Mouse (Mus musculus) lung, embryonic 15.5 days (tissue): ENCODE data around the gene Plod2. TPM values are rescaled to one million over a fixed set of nuclear protein-coding genes. Genes with fewer than 3 reads are reported as not detected.
A peak's percentile ranks its signal among the peaks of the same experiment; 100 is the strongest.

Experiments
- ATAC-seq: fragments of 200-750 bp; cut with Nextera tagmentation; 2 replicates; pipeline ENCODE4 v1.8.0; 2017; ENCODE audit warnings: moderate number of reproducible peaks, borderline replicate concordance; ENCODE audit not compliant: low FRiP score, low TSS enrichment; ENCODE audit errors: extremely low read depth
- H3K27ac ChIP-seq: fragments of 300-500 bp; sonication (generic); 2 replicates; pipeline ENCODE4 v1.5.1; 2015; ENCODE audit warnings: moderate library complexity, mild to moderate bottlenecking, inconsistent platforms
- H3K27me3 ChIP-seq: fragments of 300-500 bp; sonication (generic); 2 replicates; pipeline ENCODE4 v1.6.1; 2015; ENCODE audit warnings: inconsistent platforms
- H3K36me3 ChIP-seq: fragments of 300-500 bp; sonication (generic); 2 replicates; pipeline ENCODE4 v1.6.1; 2015; ENCODE audit warnings: inconsistent platforms
- H3K4me1 ChIP-seq: fragments of 300-500 bp; sonication (generic); 2 replicates; pipeline ENCODE4 v1.6.1; 2015; ENCODE audit warnings: inconsistent platforms
- H3K4me2 ChIP-seq: fragments of 300-500 bp; sonication (generic); 2 replicates; pipeline ENCODE4 v1.6.1; 2015; ENCODE audit warnings: inconsistent platforms, mild to moderate bottlenecking, moderate library complexity
- H3K4me3 ChIP-seq: fragments of 300-500 bp; sonication (generic); 2 replicates; pipeline ENCODE4 v1.5.1; 2015; ENCODE audit warnings: mild to moderate bottlenecking, inconsistent platforms
- H3K9ac ChIP-seq: fragments of 300-500 bp; sonication (generic); 2 replicates; pipeline ENCODE4 v1.6.1; 2015; ENCODE audit warnings: inconsistent platforms
- H3K9me3 ChIP-seq: fragments of 300-500 bp; sonication (generic); 2 replicates; pipeline ENCODE4 v1.6.1; 2016; ENCODE audit warnings: inconsistent platforms
- WGBS: fragments of 180-500 bp; shearing (Covaris S2); methylation state at CpG from one replicate; pipeline ENCODE4 v1.1.7; 2015; 5-methylcytosine and 5-hydroxymethylcytosine counted together
- polyA plus RNA-seq: library from polyadenylated mRNA; unstranded; fragments of >200 nt; fragmentation: Nextera tagmentation; extraction: Ambion mirVana; gene quantifications from 2 replicates; pipeline ENCODE4 v1.2.1, GENCODE M21; 2015

The Plod2 gene
- polyA plus RNA-seq, 1 experiment from 2014 or later, result 48.4 TPM

DNA sequence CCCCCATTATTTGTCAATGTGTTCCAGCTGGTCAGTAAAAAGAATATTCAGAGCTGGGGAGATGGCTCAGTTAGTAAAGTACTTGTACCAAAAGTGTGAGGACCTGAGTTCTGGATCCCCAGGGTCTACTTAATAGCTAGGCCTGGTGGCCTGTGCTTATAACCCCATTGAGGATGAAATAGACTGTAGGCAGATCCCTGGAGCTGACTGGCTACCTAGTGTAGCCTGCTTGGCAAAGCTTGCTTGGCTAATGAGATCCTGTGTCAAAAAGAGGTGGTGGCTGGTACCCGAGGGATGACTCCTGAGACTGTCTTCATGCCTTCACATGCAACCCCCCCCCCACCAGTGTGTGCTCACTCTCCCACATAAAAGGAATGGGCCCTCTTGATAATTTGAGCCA lies 2.1 kb downstream of the Plod2 start:
- no peaks in the 10 kb centered on the region for H3K27me3 ChIP-seq
- no peak overlapping the region for H3K27ac ChIP-seq
- peak overlapping the region; percentile 76 for H3K4me2 ChIP-seq
- 88% methylated on average over 1 of the region's 1 CpGs for WGBS
- peaks cover 55% of the 10 kb centered on the region for H3K4me1 ChIP-seq
- no peak for ATAC-seq
- no peaks in the 10 kb centered on the region for H3K36me3 ChIP-seq
- 0 out of 2 replicates have a peak overlapping the region, but pooled peaks have one; percentile 7 for H3K4me3 ChIP-seq
- H3K9me3 ChIP-seq, result no peaks in the 10 kb centered on the region
- H3K9ac ChIP-seq, result no peak overlapping the region

DNA sequence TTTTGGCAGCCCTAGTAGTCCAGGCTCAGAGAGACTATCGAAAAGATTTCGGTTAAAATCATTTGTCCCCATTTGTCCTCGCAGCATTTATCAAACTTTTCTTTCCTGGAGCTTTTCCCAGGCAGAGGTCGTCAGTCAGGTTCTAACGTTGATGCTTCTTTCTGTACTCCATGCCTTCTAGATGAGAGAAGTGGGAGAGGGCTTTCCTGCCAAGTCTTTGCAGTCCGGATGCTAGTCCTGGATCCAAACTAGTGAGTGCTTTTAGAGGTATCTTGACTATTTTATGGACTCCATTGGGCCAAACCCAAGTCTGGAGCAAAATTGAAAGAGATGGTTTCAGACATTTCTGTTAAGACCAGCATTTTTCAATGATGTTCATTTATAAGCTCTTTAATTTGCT lies 3.0 kb downstream of the Plod2 start:
- no peaks in the 10 kb centered on the region for H3K9me3 ChIP-seq
- H3K4me3 ChIP-seq, result no peak overlapping the region
- H3K27ac ChIP-seq, result no peak overlapping the region; the same call in 1 of the 2 replicates
- no peak overlapping the region for H3K9ac ChIP-seq
- peak overlapping the region; percentile 76 for H3K4me2 ChIP-seq
- no peak for ATAC-seq
- no peaks in the 10 kb centered on the region for H3K27me3 ChIP-seq
- H3K36me3 ChIP-seq, result no peaks in the 10 kb centered on the region
- 43% methylated on average over 6 of the region's 6 CpGs for WGBS
- H3K4me1 ChIP-seq, result peaks cover 62% of the 10 kb centered on the region

GRCm38 (mm10) chr9:92546446-92546845 lies 4.4 kb downstream of the Plod2 start:
- no peak overlapping the region for H3K4me2 ChIP-seq

DNA sequence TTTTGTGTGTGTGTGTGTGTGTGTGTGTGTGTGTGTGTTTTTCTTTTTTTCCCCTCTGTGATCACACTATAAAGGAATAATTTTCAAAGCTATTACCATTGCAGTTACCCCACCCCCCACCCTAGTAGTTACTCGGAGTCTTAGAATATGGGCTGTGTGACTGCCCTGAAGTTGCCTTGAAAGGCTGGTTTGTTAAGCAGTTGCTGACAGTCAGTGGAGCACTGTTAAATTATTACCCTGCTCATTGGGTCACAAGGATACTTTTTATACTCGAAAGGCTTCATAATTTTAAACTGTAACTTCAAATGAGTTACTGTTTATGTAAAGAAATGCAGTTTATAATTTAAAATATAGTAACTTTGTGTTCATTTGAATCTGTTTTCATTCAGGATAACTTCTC lies 5.1 kb downstream of the Plod2 start:
- Histone ChIP-seq H3K9ac (no peak overlapping the region), H3K27ac (no peak overlapping the region), H3K9me3 (no peaks in the 10 kb centered on the region), H3K4me2 (no peak overlapping the region), H3K36me3 (no peaks in the 10 kb centered on the region), H3K4me3 (no peak overlapping the region), H3K4me1 (peaks cover 61% of the 10 kb centered on the region), H3K27me3 (no peaks in the 10 kb centered on the region)
- ATAC-seq, result no peak
- 47% methylated on average over 2 of the region's 2 CpGs for WGBS

More at GRCm38 (mm10) chr9:92546446-92546845, 4.4 kb downstream of the Plod2 start:
- 66% methylated on average over 8 of the region's 8 CpGs for WGBS
- Histone ChIP-seq H3K9me3 (no peaks in the 10 kb centered on the region), H3K4me3 (no peak overlapping the region), H3K9ac (no peak overlapping the region), H3K27me3 (no peaks in the 10 kb centered on the region), H3K27ac (no peak overlapping the region), H3K36me3 (no peaks in the 10 kb centered on the region), H3K4me1 (peaks cover 61% of the 10 kb centered on the region)
- ATAC-seq, result no peak

GRCm38 (mm10) chr9:92547821-92548220 lies 5.8 kb downstream of the Plod2 start:
- Histone ChIP-seq H3K27ac (no peak overlapping the region), H3K9ac (no peak overlapping the region), H3K4me3 (no peak overlapping the region), H3K4me2 (no peak overlapping the region), H3K4me1 (peaks cover 65% of the 10 kb centered on the region), H3K36me3 (no peaks in the 10 kb centered on the region), H3K27me3 (no peaks in the 10 kb centered on the region), H3K9me3 (no peaks in the 10 kb centered on the region)
- WGBS, result 81% methylated on average over 7 of the region's 7 CpGs
- ATAC-seq, result no peak

DNA sequence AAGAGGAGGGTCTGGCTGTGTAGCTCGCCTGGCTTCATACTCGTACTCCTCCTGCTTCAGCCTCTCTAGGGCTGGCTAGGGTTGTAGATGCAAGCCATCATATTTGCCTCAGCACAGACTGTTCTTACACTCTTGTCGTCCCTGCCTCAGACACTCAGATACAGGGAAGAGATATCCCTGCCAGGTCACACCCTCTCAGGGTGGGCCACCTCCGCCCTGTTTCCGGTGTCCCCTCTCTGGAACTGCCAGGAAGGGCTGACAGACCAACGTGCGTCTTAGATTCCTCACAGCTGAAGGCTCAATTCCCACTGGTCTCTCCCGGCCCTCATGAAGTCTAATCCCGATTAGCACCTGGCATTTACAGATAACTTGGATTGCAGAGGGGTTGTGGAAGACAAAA lies 6.6 kb downstream of the Plod2 start:
- 57% methylated on average over 9 of the region's 9 CpGs for WGBS
- Histone ChIP-seq H3K27me3 (no peaks in the 10 kb centered on the region), H3K4me1 (peaks cover 59% of the 10 kb centered on the region), H3K36me3 (no peaks in the 10 kb centered on the region), H3K9me3 (no peaks in the 10 kb centered on the region), H3K9ac (no peak overlapping the region), H3K4me2 (no peak overlapping the region), H3K4me3 (no peak overlapping the region), H3K27ac (no peak overlapping the region)
- no peak for ATAC-seq

DNA sequence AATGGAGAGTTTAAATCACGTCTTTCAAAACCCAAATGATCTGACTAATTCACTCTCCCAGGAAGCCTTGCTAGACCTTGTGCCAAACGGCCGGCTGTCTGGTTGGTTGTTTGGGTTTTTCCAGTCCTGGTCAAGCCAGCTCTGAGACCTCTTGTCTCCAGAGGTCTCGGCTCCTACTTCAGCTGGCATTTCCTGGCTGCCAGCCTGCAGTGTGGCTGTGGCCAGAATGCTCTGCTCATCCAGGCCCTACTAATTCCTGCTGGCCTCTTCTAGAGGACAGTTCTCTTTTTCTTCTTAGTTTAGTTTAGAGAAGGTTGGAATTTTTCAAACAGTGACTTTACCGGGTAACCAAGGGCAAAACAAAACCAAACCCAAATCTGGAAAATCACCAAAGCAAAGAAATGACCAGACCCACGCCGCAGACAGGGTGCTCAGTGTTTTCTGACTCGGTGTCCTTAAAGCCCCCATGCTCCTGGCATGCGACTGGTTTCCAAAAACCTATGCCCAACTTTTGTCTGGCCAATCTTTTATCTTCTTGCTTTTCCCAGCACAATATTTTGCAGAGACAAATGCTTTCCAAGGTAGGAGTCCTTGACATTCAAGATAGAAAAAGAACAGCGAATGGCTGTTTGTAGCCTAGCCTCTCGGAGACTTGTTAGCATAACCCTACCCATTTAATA lies 7.9 kb downstream of the Plod2 start:
- ATAC-seq, result no peak
- whole genome bisulfite sequencing, result 66% methylated on average over 11 of the region's 11 CpGs
- Histone ChIP-seq H3K9ac (no peak overlapping the region), H3K9me3 (no peaks in the 10 kb centered on the region), H3K36me3 (no peaks in the 10 kb centered on the region), H3K27me3 (no peaks in the 10 kb centered on the region), H3K4me1 (peaks cover 45% of the 10 kb centered on the region), H3K27ac (no peak overlapping the region), H3K4me3 (no peak overlapping the region), H3K4me2 (no peak overlapping the region)

- no peak overlapping the region for H3K4me3 ChIP-seq
- no peaks in the 10 kb centered on the region for H3K27me3 ChIP-seq
- H3K27ac ChIP-seq, result no peak overlapping the region
- H3K9me3 ChIP-seq, result no peaks in the 10 kb centered on the region
- H3K4me2 ChIP-seq, result no peak overlapping the region
- no peaks in the 10 kb centered on the region for H3K36me3 ChIP-seq
- WGBS, result 59% methylated on average over 2 of the region's 2 CpGs
- peaks cover 35% of the 10 kb centered on the region for H3K4me1 ChIP-seq
- no peak for ATAC-seq
- H3K9ac ChIP-seq, result no peak overlapping the region
Measured at GRCm38 (mm10) chr9:92550981-92551380, 9.0 kb downstream of the Plod2 start.

- Histone ChIP-seq H3K36me3 (no peaks in the 10 kb centered on the region), H3K4me2 (no peak overlapping the region), H3K27me3 (no peaks in the 10 kb centered on the region), H3K4me1 (peaks cover 28% of the 10 kb centered on the region), H3K4me3 (no peak overlapping the region), H3K27ac (no peak overlapping the region), H3K9me3 (no peaks in the 10 kb centered on the region), H3K9ac (no peak overlapping the region)
- WGBS, result 54% methylated on average over 4 of the region's 4 CpGs
- no peak for ATAC-seq
Measured at GRCm38 (mm10) chr9:92551666-92552065, 9.6 kb downstream of the Plod2 start.

- Histone ChIP-seq H3K27me3 (no peaks in the 10 kb centered on the region), H3K4me1 (peaks cover 28% of the 10 kb centered on the region), H3K9ac (no peak overlapping the region), H3K27ac (no peak overlapping the region), H3K36me3 (no peaks in the 10 kb centered on the region), H3K4me2 (no peak overlapping the region), H3K4me3 (no peak overlapping the region), H3K9me3 (no peaks in the 10 kb centered on the region)
- WGBS, result 36% methylated on average over 3 of the region's 3 CpGs
- no peak for ATAC-seq
Measured at GRCm38 (mm10) chr9:92552691-92553090, 10.7 kb downstream of the Plod2 start.

DNA sequence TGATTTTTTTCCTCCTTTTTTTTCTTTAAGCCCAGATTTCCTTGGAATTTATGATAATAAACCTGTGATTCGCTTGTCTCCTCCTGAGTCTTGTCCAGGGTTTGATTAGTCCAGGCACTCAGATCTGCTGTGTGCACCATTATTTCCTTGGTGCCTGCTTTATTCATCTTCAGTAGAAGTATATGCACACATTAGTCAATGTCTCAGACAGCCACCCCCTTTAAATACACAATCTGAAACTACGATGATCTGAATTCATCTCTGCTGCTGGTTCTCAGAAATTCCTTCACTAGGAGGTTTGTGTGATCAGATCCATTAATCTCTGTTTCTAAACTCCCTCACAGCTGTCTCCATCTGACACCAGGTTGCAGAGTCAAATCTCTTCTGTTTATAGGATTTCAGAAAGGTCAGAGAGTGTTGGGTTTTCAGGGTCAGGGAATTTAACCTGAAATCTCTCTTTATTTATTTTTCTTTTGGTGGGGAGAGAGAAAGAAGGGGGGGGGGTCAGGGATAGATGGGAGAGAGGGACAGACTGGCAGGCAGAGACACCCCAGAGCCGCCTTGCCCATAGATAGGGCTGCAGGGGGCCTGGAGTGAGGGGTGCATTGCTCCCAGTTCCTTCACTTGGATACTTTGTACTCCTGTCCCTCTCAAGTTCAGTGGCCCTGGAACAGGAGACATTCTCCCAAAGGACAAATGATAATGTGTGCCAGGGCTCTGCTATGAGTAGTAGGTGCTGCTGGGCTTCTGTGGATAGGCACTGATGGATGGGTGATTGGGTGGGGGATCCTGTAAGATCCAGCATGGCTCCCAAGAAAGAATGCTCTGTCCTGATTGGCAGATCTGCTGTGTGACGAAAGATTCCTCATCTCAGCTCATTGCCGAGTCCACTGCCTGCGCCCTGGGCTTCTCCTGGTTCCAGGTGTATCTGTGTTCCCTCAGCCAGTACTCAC lies 13.3 kb downstream of the Plod2 start:
- Histone ChIP-seq H3K4me1 (peaks cover 14% of the 10 kb centered on the region), H3K27ac (no peak overlapping the region), H3K4me3 (no peak overlapping the region), H3K36me3 (no peaks in the 10 kb centered on the region), H3K9me3 (no peaks in the 10 kb centered on the region), H3K9ac (no peak overlapping the region), H3K27me3 (no peaks in the 10 kb centered on the region), H3K4me2 (no peak overlapping the region)
- whole genome bisulfite sequencing, result 54% methylated on average over 6 of the region's 6 CpGs
- no peak for ATAC-seq

DNA sequence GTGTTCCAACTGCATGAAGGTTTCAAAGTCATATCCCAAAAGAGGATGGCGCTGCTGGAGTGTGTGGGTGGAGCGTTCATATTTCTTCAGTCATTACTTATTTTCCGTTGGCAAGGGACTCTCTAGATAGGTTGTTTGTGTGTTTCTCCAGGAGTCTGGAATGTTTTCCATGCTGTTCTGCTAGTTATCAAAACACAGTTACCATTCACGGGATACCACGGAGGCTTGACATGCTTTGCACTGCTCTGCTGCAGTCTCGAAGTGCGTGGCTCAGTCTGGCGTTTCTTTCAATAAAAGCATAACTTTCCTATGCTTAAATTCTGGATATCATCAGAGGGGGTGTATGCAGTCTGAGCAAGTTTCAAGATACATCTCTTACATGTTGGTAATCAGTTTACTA lies 17.7 kb downstream of the Plod2 start:
- 64% methylated on average over 8 of the region's 8 CpGs for WGBS
- no peak for ATAC-seq
- no peak overlapping the region for H3K4me2 ChIP-seq
- H3K9me3 ChIP-seq, result no peaks in the 10 kb centered on the region
- H3K9ac ChIP-seq, result no peak overlapping the region
- peaks cover 23% of the 10 kb centered on the region for H3K4me1 ChIP-seq
- no peaks in the 10 kb centered on the region for H3K27me3 ChIP-seq
- H3K36me3 ChIP-seq, result no peaks in the 10 kb centered on the region; the same call in 1 of the 2 replicates
- no peak overlapping the region for H3K4me3 ChIP-seq
- no peak overlapping the region for H3K27ac ChIP-seq
